22 mouse cellular contexts compared by ENCODE assay signal in genomic region chr10:83313033-83313432, GRCm38 (mm10). TPM values are rescaled to one million over a fixed set of nuclear protein-coding genes. Genes with fewer than 3 reads are reported as not detected.
A peak's percentile ranks its signal among the peaks of the same experiment; 100 is the strongest.
DNase-seq lines count a peak whose midpoint lies in the region; ATAC-seq and TF ChIP-seq lines count a peak whose summit lies in the region.
"Had no signal": no experiment of that assay in that cellular context is flagged by ENCODE, and none has a peak within 500 bp of the region (broad histone marks: within the 10 kb centered on the region; RNA-seq: fewer than 3 reads in every experiment).

No protein-coding gene starts in this region.

- H3K9me3 ChIP-seq in liver, postnatal 0 days (ENCODE audit: low read length) = peaks cover 3% of the 10 kb centered on the region
- no peaks in the 10 kb centered on the region for H3K9me3 ChIP-seq in liver, embryonic 11.5 days (ENCODE audit: control insufficient read depth, low read length)
- no peaks in the 10 kb centered on the region for H3K9me3 ChIP-seq in stomach, postnatal 0 days (ENCODE audit: control insufficient read depth, low read length)
- H3K9me3 ChIP-seq: embryonic facial prominence, embryonic 15.5 days; forebrain, embryonic 15.5 days; hindbrain, embryonic 12.5 days had no signal

- H3K4me3 ChIP-seq in liver, postnatal 0 days (ENCODE audit: low read depth, low read length) = no peak overlapping the region
- H3K4me3 ChIP-seq in liver, embryonic 11.5 days (ENCODE audit: low read depth, low read length) = no peak overlapping the region
- H3K4me3 ChIP-seq in stomach, postnatal 0 days (ENCODE audit: low read depth, low read length) = no peak overlapping the region
- H3K4me3 ChIP-seq: embryonic facial prominence, embryonic 15.5 days; erythroblast, embryonic 14.5 days; forebrain, embryonic 15.5 days; heart, embryonic 12.5 days; hindbrain, embryonic 12.5 days had no signal

- no peak overlapping the region for H3K9ac ChIP-seq in liver, postnatal 0 days (replicated peaks)
- H3K9ac ChIP-seq in liver, embryonic 11.5 days (ENCODE audit: low read depth, low read length) = no peak overlapping the region
- H3K9ac ChIP-seq in stomach, postnatal 0 days (ENCODE audit: low read length) = no peak overlapping the region
- H3K9ac ChIP-seq: embryonic facial prominence, embryonic 15.5 days; forebrain, embryonic 15.5 days; heart, embryonic 12.5 days; hindbrain, embryonic 12.5 days had no signal

- H3K27ac ChIP-seq in liver, postnatal 0 days (ENCODE audit: low read depth) = no peak overlapping the region
- no peak overlapping the region for H3K27ac ChIP-seq in liver, embryonic 11.5 days (ENCODE audit: low read depth, low read length)
- no peak overlapping the region for H3K27ac ChIP-seq in stomach, postnatal 0 days (replicated peaks)
- H3K27ac ChIP-seq: embryonic facial prominence, embryonic 15.5 days; forebrain, embryonic 15.5 days; hindbrain, embryonic 12.5 days had no signal

- no peak for TF ChIP-seq EP300 in liver, postnatal 0 days (IDR thresholded peaks at IDR 0.05; ENCODE audit: low read depth)
- TF ChIP-seq EP300 in stomach, postnatal 0 days (optimal IDR thresholded peaks at IDR 0.05) = no peak

- no peak for ATAC-seq in liver, postnatal 0 days
- ATAC-seq in liver, embryonic 11.5 days (replicated peaks; ENCODE audit: low FRiP score) = peak; percentile 47; the same call in 1 of the 2 replicates
- peak; percentile 86 for ATAC-seq in megakaryocyte-erythroid progenitor cell, adult 5-6 weeks (replicated peaks; ENCODE audit: low FRiP score, low TSS enrichment, poor library complexity, severe bottlenecking)
- ATAC-seq in stomach, postnatal 0 days (ENCODE audit: low FRiP score, low TSS enrichment) = no peak
- ATAC-seq: forebrain, embryonic 15.5 days; hindbrain, embryonic 16.5 days; inflammation-experienced regulatory T-cells, adult 6 months had no signal

- WGBS in liver, postnatal 0 days (ENCODE audit: insufficient replicate concordance) = 41% methylated on average over 5 of the region's 5 CpGs
- 47% methylated on average over 5 of the region's 5 CpGs for WGBS in liver, embryonic 11.5 days
- WGBS in stomach, postnatal 0 days = 78% methylated on average over 5 of the region's 5 CpGs

- no peaks in the 10 kb centered on the region for H3K27me3 ChIP-seq in liver, postnatal 0 days (ENCODE audit: insufficient read depth, low read length)
- no peaks in the 10 kb centered on the region for H3K27me3 ChIP-seq in liver, embryonic 11.5 days (replicated peaks; ENCODE audit: control insufficient read depth, insufficient read depth, low read length)
- H3K27me3 ChIP-seq in stomach, postnatal 0 days (ENCODE audit: control insufficient read depth, insufficient read depth, low read length) = no peaks in the 10 kb centered on the region
- H3K27me3 ChIP-seq: CH12.LX; embryonic facial prominence, embryonic 15.5 days; forebrain, embryonic 15.5 days; heart, embryonic 12.5 days; hindbrain, embryonic 12.5 days had no signal

- no peak for TF ChIP-seq CTCF in liver, postnatal 0 days (IDR thresholded peaks at IDR 0.05; ENCODE audit: low read depth)
- TF ChIP-seq CTCF in stomach, postnatal 0 days (IDR thresholded peaks at IDR 0.05; ENCODE audit: low read depth) = no peak

- no peaks in the 10 kb centered on the region for H3K36me3 ChIP-seq in liver, postnatal 0 days (replicated peaks; ENCODE audit: insufficient read depth, low read length)
- H3K36me3 ChIP-seq in liver, embryonic 11.5 days (ENCODE audit: control insufficient read depth, insufficient read depth, low read length) = no peaks in the 10 kb centered on the region
- no peaks in the 10 kb centered on the region for H3K36me3 ChIP-seq in stomach, postnatal 0 days (ENCODE audit: control insufficient read depth, insufficient read depth, low read length)
- H3K36me3 ChIP-seq: embryonic facial prominence, embryonic 15.5 days; forebrain, embryonic 15.5 days had no signal

- intact Hi-C loops in gastrocnemius, postnatal 36 days (cut with DNase I) = no loop called here

- H3K4me2 ChIP-seq in liver, postnatal 0 days (ENCODE audit: low read depth, low read length) = no peak overlapping the region
- no peak overlapping the region for H3K4me2 ChIP-seq in liver, embryonic 11.5 days
- H3K4me2 ChIP-seq in stomach, postnatal 0 days (replicated peaks; ENCODE audit: low read depth) = no peak overlapping the region
- H3K4me2 ChIP-seq: embryonic facial prominence, embryonic 15.5 days; forebrain, embryonic 15.5 days; heart, embryonic 12.5 days; hindbrain, embryonic 12.5 days had no signal

- peak; percentile 7 for DNase-seq in liver
- no peak for DNase-seq in liver, postnatal 0 days
- peak; percentile 10 for DNase-seq in c-Kit-positive CD71-positive TER-119-negative erythroid progenitor cells, embryonic 14.5 days (ENCODE audit: low read depth)
- DNase-seq in liver, embryonic 11.5 days (ENCODE audit: low spot score) = no peak
- no peak for DNase-seq in stomach, postnatal 0 days (ENCODE audit: low spot score)
- no peak for DNase-seq in gastrocnemius, postnatal 36 days
- DNase-seq in spleen, adult 18-20 months = no peak
- DNase-seq: adrenal gland, postnatal 10 days; cerebellum, adult 18-20 months; cerebellum, adult 9-11 months; cerebellum, postnatal 36 days; embryo, embryonic 11 days; heart, postnatal 36 days had no signal

- H3K4me1 ChIP-seq in liver, postnatal 0 days (ENCODE audit: insufficient read depth) = peaks cover 3% of the 10 kb centered on the region; the same call in 1 of the 2 replicates
- H3K4me1 ChIP-seq in liver, embryonic 11.5 days (replicated peaks; ENCODE audit: control insufficient read depth, insufficient read depth, low read length) = no peaks in the 10 kb centered on the region; the same call in 1 of the 2 replicates
- H3K4me1 ChIP-seq in stomach, postnatal 0 days (replicated peaks; ENCODE audit: control insufficient read depth, insufficient read depth) = no peaks in the 10 kb centered on the region
- H3K4me1 ChIP-seq: embryonic facial prominence, embryonic 15.5 days; forebrain, embryonic 15.5 days; heart, embryonic 12.5 days; hindbrain, embryonic 12.5 days had no signal

RNA-seq across cellular contexts. Expression of gene Slc41a2, which starts 24.6 kb away (rescaled TPM):
- 0.20 and 0.76 TPM in 2 replicates for polyA plus RNA-seq in liver, postnatal 0 days (2015; fragmentation: Nextera tagmentation; extraction: Ambion mirVana)
- polyA plus RNA-seq in liver, embryonic 11.5 days (2014; fragmentation: Nextera tagmentation; extraction: Ambion mirVana) = 0.06 and 0.08 TPM in 2 replicates
- total RNA-seq in megakaryocyte-erythroid progenitor cell, adult 5-6 weeks (2014; fragmentation: Nextera tagmentation) = not detected in 2 replicates
- total RNA-seq in megakaryocyte-erythroid progenitor cell, adult 5-6 weeks (2017) = 3.8 TPM in 1 of 2 replicates, not detected in the other
- 0.59 and 0.92 TPM in 2 replicates for polyA plus RNA-seq in stomach, postnatal 0 days (2015; fragmentation: Nextera tagmentation; extraction: Ambion mirVana)
- under 1 TPM; 0.54 to 0.86 TPM for total RNA-seq in gastrocnemius, postnatal 36 days (2021)
- polyA plus RNA-seq: erythroblast, embryonic 14.5 days had no signal

RNA-seq across cellular contexts. Expression of gene D10Wsu102e, which starts 47.0 kb away (rescaled TPM):
- 0.14 and 0.16 TPM in 2 replicates for polyA plus RNA-seq in liver, postnatal 0 days (2015; fragmentation: Nextera tagmentation; extraction: Ambion mirVana)
- polyA plus RNA-seq in liver, embryonic 11.5 days (2014; fragmentation: Nextera tagmentation; extraction: Ambion mirVana) = 0.79 and 0.81 TPM in 2 replicates
- 1.7 TPM in 2 replicates for total RNA-seq in megakaryocyte-erythroid progenitor cell, adult 5-6 weeks (2014; fragmentation: Nextera tagmentation)
- 1.5 and 1.8 TPM in 2 replicates for total RNA-seq in megakaryocyte-erythroid progenitor cell, adult 5-6 weeks (2017)
- polyA plus RNA-seq in stomach, postnatal 0 days (2015; fragmentation: Nextera tagmentation; extraction: Ambion mirVana) = 0.23 and 0.27 TPM in 2 replicates
- under 1 TPM; 0.54 to 0.66 TPM for total RNA-seq in gastrocnemius, postnatal 36 days (2021)

Comparison
In these comparisons a context has a peak if more than half of its experiments do, and no peak if none do; other contexts are left out.
1. DNase-seq: peak in liver (single experiment) and c-Kit-positive CD71-positive TER-119-negative erythroid progenitor cells, embryonic 14.5 days (single experiment); none in liver, postnatal 0 days (single experiment), liver, embryonic 11.5 days (single experiment), stomach, postnatal 0 days (single experiment), gastrocnemius, postnatal 36 days (0 of 2) and spleen, adult 18-20 months (0 of 2).
2. ATAC-seq: peak in liver, embryonic 11.5 days (single experiment) and megakaryocyte-erythroid progenitor cell, adult 5-6 weeks (single experiment); none in liver, postnatal 0 days (single experiment) and stomach, postnatal 0 days (single experiment).